Mouse (Mus musculus): ENCODE results near the gene Ldha. TPM values are rescaled to one million over a fixed set of nuclear protein-coding genes. Genes with fewer than 3 reads are reported as not detected.
"Not testable (repeated sequence)": the region's sequence is repeated elsewhere in the genome, so short reads cannot be mapped to it uniquely, and the experiment has no call there.

Ldha gene
- polyA plus RNA-seq (2016; fragmentation: Nextera tagmentation; extraction: Ambion mirVana), result 1,021 and 1,078 TPM in 2 replicates

DNA sequence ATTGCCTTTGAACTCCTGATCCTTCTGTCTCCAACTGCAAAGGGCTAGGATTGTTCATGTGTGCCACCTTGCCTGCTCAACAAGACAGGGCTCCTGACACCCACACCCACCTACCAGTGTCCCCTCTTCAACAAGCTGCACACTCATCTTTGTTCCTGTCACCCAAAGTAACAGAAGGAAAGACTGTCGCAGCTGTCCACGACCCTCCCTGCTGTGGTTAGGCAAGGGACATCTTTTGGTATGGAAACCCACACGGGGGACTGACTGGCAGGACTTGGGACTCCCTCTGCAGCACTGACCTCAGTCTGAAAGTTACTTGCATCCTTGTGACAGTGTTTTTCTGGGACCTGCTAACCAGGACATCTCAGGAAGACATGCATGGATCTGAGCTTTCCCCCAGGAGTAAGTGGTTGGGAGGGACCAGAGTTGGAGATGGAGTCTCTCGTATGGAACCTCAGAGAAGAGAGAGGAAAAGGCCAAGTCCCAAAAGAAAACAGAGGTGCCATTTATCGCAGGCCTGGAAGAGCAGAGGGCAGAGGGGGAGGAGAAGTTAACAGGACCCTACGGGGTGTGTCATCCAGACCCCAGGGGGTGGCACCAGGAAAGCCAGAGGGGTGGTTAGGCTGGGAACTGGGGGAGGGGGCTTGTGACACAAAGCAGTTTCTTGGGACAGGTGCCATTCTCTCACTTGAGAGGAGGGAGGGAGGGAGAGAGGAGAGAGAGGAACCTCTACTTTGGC lies at the start of gene Ldha:
Gene Ldha (plus strand): TSS at position 689 of the 739 bp plus-strand sequence.
- H3K4me2 ChIP-seq, result no peak within 1 kb of the TSS
- no peak within 1 kb of the TSS for H3K27ac ChIP-seq
- H3K36me3 ChIP-seq (replicated peaks), result no peaks in the 10 kb centered on the region
- peaks cover 16% of the 10 kb centered on the region for H3K27me3 ChIP-seq
- H3K4me1 ChIP-seq, result peaks cover 25% of the 10 kb centered on the region
- no peak within 1 kb of the TSS for H3K9ac ChIP-seq
- 31% methylated on average over 6 of the region's 6 CpGs for WGBS
- ATAC-seq (ENCODE audit: low FRiP score), result no peak
- H3K4me3 ChIP-seq (replicated peaks), result no peak within 1 kb of the TSS
- H3K9me3 ChIP-seq, result no peaks in the 10 kb centered on the region

DNA sequence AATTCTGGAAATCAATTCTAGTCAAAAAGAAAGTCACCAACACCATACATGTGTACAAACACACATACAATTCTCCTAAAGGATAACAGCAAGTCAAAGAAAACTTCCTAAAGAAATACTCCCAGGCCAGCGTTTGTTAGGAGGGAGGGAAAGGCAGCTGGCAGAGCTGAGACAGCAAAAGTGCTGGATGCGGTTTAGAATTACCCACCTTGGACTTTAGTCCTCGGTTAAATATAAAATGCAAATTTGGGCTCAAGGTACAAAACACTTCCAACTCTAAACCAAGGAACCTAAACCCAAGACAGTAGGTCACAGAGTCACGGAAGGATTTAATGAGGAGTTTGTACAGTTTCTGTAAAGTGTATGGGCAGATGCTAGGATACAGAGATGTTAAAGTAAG lies 47.4 kb upstream of the Ldha start:
- 89% methylated on average over 4 of the region's 4 CpGs for WGBS
- ATAC-seq (ENCODE audit: low FRiP score), result no peak

DNA sequence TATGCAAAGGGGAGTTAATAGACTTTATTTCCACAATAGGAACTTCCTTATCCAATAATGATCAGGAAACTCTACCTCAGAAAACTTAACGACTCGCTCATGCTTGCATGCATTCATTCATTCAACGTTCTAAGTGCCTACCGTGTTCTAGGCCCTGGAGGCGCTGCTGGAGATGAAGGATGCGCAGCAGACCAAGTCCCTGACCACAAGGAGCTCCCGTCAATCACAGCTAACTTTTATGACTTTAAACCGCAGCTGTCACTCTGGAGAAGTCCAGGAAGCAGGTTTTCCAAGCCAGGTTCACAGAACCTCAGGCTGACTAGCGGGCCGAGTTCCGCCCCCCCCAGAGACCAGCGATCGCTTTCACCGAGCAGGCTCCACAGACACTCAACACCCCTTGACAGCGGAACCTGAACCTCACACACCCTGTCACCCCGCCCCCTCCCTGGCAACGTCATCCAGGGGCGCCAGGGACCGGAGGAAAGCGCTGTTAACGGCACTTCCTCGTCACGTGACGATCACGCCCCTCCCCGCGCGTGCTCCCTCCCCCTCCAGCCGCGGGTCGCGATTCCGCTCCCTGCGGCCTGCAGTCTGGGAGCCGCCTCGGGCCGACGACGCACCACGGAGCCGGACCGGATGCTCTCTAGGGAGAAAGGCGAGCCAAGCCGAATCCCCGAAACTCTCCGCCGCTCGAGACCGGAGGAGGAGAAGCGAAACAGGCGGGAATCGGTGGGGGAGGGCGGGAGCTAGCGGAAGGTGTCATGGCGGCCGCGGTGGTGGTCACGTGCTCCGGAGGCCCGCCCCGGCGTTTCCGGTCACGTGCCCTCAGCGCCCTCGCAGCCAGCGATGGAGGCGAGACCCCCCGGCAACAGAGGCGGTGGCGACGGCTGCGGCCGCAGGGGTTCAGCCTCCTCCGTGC lies 45.7 kb upstream of the Ldha start, which contains the start of the genes Hps5 and Gtf2h1:
Gene Hps5 (minus strand): TSS at position 778 of the 919 bp plus-strand sequence.
Gene Gtf2h1 (plus strand): TSS at position 817 of the 919 bp plus-strand sequence.
- H3K27ac ChIP-seq, result peak within 1 kb of the TSS; percentile 79
- WGBS, result 1% methylated on average over 75 of the region's 75 CpGs
- ATAC-seq (ENCODE audit: low FRiP score), result peak; percentile 98

More for the DNA sequence above, 47.4 kb upstream of the Ldha start:
- Histone ChIP-seq H3K27me3 (no peaks in the 10 kb centered on the region), H3K9me3 (no peaks in the 10 kb centered on the region), H3K4me1 (peaks cover 28% of the 10 kb centered on the region), H3K9ac (no peak overlapping the region), H3K4me3 (replicated peaks) (no peak overlapping the region), H3K36me3 (replicated peaks) (peaks cover 7% of the 10 kb centered on the region), H3K4me2 (no peak overlapping the region), H3K27ac (no peak overlapping the region)

DNA sequence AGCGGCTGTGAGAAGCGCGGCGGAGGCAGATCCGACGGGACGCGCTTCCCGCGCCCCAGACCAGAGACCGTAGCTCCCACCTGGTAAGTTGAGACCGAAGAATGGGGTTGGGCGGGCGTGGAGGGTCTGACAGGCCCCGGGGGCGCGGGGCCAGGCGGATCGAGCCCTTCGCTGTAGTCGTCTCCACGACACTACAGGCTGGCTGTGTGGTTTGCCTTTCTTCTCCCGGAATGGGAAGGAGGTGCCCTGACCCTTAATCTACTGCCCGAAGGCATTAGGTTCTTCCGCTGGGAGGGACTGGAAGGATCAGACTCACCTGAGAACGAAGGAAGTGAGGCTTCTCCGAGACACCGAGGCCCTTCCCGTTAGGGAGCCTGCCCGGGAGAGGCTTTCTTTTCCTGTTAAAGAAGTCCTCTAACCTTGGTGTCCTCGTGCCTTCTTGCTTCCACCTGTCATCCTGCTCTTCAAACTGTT lies 45.0 kb upstream of the Ldha start:
- H3K27me3 ChIP-seq, result no peaks in the 10 kb centered on the region
- ATAC-seq (ENCODE audit: low FRiP score), result no peak
- peaks cover 28% of the 10 kb centered on the region for H3K4me1 ChIP-seq
- peak overlapping the region; percentile 79 for H3K27ac ChIP-seq
- no peaks in the 10 kb centered on the region for H3K9me3 ChIP-seq
- H3K4me3 ChIP-seq (replicated peaks), result peak overlapping the region; percentile 97
- peak overlapping the region; percentile 95 for H3K9ac ChIP-seq
- peak overlapping the region; percentile 92 for H3K4me2 ChIP-seq
- H3K36me3 ChIP-seq (replicated peaks), result peaks cover 14% of the 10 kb centered on the region
- under 1% methylated on average over 31 of the region's 31 CpGs for WGBS

More for the DNA sequence above, 45.7 kb upstream of the Ldha start, which contains the start of the genes Hps5 and Gtf2h1:
- H3K4me3 ChIP-seq (replicated peaks), result peak within 1 kb of the TSS; percentile 97
- peak within 1 kb of the TSS; percentile 92 for H3K4me2 ChIP-seq
- no peaks in the 10 kb centered on the region for H3K27me3 ChIP-seq
- H3K9ac ChIP-seq, result peak within 1 kb of the TSS; percentile 95
- peaks cover 10% of the 10 kb centered on the region; the same call in 1 of the 2 replicates for H3K36me3 ChIP-seq (replicated peaks)
- no peaks in the 10 kb centered on the region for H3K9me3 ChIP-seq
- H3K4me1 ChIP-seq, result peaks cover 28% of the 10 kb centered on the region

DNA sequence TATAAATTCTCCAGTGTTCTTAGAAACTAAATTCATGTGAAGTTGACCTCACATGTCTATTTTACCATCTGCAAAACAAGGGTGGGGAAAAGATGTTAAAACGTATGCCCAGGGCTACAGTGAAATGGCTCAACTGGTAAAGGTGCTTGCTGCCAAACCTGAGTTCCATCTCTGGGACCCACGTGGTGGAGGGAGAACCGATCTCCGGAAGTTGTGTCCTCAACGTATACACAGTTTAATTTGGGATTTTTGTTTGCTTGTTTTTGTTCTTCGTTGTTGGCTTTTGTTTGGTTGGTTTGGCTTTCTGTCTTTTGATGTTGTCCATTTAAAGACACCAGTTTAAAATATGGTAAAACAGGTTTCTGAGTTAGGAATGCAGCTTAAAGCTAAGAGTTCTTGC lies 44.5 kb upstream of the Ldha start:
- peak overlapping the region; percentile 95 for H3K9ac ChIP-seq
- 66% methylated on average over 6 of the region's 6 CpGs for WGBS

DNA sequence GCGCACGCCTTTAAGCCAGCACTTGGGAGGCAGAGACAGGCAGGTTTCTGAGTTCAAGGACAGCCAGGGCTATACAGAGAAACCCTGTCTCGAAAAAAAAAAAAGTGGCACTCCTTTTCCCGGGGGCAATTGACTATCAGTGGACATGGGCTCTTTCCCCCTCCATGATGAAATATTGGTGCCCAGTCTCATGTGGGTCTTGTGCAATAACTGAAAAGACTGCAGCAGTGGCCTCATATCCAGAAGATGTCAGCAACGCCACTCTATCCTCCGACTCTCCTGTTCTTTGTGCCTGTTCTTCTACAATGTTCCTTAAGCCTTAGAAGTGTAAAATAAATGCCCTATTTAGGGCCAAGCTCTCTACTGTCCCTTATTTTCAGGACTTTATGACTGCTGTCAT lies 30.9 kb upstream of the Ldha start:
- ATAC-seq (ENCODE audit: low FRiP score), result no peak
- no peak overlapping the region for H3K4me2 ChIP-seq
- no peaks in the 10 kb centered on the region for H3K9me3 ChIP-seq
- no peaks in the 10 kb centered on the region for H3K27me3 ChIP-seq
- 95% methylated on average over 6 of the region's 6 CpGs for WGBS
- no peak overlapping the region for H3K27ac ChIP-seq
- H3K4me1 ChIP-seq, result no peaks in the 10 kb centered on the region
- H3K4me3 ChIP-seq (replicated peaks), result no peak overlapping the region
- H3K9ac ChIP-seq, result no peak overlapping the region
- peaks cover 72% of the 10 kb centered on the region for H3K36me3 ChIP-seq (replicated peaks)

More for the DNA sequence above, 44.5 kb upstream of the Ldha start:
- Histone ChIP-seq H3K27me3 (no peaks in the 10 kb centered on the region), H3K4me2 (peak overlapping the region; percentile 92), H3K9me3 (no peaks in the 10 kb centered on the region), H3K4me1 (peaks cover 28% of the 10 kb centered on the region), H3K27ac (no peak overlapping the region), H3K36me3 (replicated peaks) (peaks cover 18% of the 10 kb centered on the region), H3K4me3 (replicated peaks) (peak overlapping the region; percentile 97)
- no peak for ATAC-seq (ENCODE audit: low FRiP score)

DNA sequence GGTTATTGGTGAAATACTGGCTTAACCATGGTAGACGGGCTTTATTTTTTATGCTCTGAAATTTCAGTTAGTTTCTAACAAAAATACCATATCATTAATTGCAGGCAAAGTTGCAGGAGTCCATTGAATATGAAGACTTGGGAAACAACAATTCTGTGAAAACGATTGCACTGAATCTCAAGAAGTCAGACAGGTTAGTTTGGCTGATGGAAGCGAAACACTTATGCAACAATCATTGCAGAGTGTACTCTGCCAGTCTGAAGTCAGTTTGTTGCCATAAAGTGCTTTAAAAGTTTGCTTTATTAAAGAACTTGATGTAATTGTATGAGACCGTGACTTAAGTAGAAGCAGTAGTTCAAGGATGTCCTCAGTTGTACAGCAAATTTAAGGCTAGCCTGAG lies 27.3 kb upstream of the Ldha start:
- H3K9me3 ChIP-seq, result no peaks in the 10 kb centered on the region
- 92% methylated on average over 4 of the region's 4 CpGs for WGBS
- H3K27ac ChIP-seq, result no peak overlapping the region
- no peak for ATAC-seq (ENCODE audit: low FRiP score)
- no peak overlapping the region for H3K9ac ChIP-seq
- no peaks in the 10 kb centered on the region for H3K27me3 ChIP-seq
- H3K36me3 ChIP-seq (replicated peaks), result peaks cover 82% of the 10 kb centered on the region
- no peaks in the 10 kb centered on the region for H3K4me1 ChIP-seq
- no peak overlapping the region for H3K4me2 ChIP-seq
- no peak overlapping the region for H3K4me3 ChIP-seq (replicated peaks)

DNA sequence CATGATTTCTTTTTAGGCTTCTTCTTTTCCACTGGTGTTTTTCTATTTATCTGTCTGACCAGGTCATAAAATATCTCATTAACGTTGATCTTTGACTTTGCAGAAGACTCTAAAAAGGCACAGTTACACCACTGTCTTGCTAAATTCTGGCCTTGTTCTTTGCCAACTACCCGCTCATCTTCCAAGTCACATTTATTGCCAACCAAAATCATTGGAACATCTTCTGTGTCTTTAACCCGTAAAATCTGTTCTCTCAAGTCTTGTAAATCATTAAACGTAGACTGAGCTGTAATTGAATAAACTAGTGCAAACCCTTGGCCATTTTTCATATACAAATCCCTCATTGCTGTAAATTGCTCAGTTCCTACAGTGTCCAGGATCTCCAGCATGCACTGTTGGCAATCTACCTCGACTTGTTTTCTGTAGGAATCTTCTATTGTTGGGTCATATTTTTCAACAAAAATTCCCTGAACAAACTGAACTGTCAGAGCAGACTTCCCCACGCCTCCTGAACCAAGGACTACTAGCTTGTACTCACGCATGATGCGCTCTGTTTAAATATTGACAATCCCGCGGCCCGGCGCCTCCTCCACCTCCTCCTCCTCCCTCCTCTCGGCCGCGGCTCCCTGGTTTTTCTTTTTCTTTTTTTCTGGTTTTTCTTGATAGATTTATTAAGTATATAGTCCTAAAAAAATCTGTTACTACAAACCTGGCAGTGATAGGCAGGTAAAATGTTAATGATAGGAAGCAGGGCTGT lies 20.2 kb upstream of the Ldha start:
- peaks cover 69% of the 10 kb centered on the region for H3K36me3 ChIP-seq (replicated peaks)
- H3K4me1 ChIP-seq; H3K4me2 ChIP-seq; H3K9me3 ChIP-seq; ATAC-seq (ENCODE audit: low FRiP score); H3K4me3 ChIP-seq (replicated peaks); H3K9ac ChIP-seq; H3K27me3 ChIP-seq; H3K27ac ChIP-seq: not testable (repeated sequence)
- 94% methylated on average over 15 of the region's 15 CpGs for WGBS

DNA sequence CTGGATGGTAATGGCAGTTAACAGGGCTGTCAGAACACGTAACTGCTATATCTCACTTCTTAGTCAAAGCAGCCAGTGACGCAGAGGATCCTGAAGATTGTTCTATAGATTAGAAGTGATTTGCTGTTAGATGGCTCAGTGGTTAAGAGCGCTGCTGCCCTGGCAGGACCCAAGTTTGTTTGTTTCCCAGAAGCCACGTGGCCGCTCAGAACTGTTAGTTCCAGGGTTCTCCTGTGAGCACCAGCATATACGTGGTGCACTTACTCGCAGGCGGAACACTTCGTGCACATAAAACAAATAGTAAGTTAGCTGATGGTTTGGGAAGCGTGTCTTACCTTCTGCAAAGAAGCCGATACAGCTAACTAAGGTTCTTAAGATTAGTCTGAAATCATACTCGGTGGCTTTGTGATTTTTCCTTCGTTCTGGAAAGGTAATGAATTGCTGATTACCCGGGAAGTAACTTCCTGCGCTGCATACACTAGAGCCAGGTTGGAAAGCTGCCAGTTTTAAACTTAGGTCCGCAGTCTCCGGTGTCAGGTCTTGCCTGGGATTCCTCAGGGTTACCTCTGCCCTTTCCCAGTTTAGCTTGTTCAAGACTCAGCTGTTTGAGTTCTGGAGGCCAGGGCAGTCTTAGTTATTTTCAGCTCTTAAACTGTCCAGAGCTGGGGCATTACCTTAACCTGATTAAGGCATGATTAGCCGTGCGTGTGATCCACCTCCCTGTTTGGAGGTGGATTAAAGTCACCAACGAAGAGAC lies 14.1 kb upstream of the Ldha start:
- Histone ChIP-seq H3K9ac (no peak overlapping the region), H3K4me3 (replicated peaks) (no peak overlapping the region), H3K27me3 (no peaks in the 10 kb centered on the region), H3K4me1 (no peaks in the 10 kb centered on the region), H3K27ac (no peak overlapping the region), H3K36me3 (replicated peaks) (peaks cover 18% of the 10 kb centered on the region), H3K4me2 (no peak overlapping the region), H3K9me3 (no peaks in the 10 kb centered on the region)
- 83% methylated on average over 20 of the region's 20 CpGs for WGBS
- ATAC-seq (ENCODE audit: low FRiP score), result no peak

DNA sequence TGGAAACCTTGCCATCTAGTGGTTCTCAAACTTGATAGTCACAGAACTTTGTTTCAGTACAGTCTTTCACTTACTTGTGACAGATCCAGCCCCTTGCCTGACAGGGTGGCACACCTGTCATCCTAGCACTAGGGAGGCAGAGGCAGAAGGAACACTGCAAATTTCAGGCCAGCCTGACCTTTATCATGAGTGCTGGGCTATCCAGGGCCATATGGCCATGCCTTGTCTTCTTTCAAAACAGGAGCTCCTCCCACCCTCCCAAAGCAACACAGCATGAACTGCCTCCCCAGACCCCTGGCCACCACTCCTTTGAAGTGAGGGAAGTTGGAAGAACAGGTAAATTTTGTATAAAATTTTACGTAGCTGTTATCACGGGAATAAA lies 13.5 kb upstream of the Ldha start:
- Histone ChIP-seq H3K27me3 (no peaks in the 10 kb centered on the region), H3K9ac (no peak overlapping the region), H3K9me3 (no peaks in the 10 kb centered on the region), H3K27ac (no peak overlapping the region), H3K36me3 (replicated peaks) (peaks cover 12% of the 10 kb centered on the region), H3K4me3 (replicated peaks) (no peak overlapping the region), H3K4me1 (no peaks in the 10 kb centered on the region), H3K4me2 (no peak overlapping the region)
- no peak for ATAC-seq (ENCODE audit: low FRiP score)
- 86% methylated on average over 2 of the region's 2 CpGs for WGBS

DNA sequence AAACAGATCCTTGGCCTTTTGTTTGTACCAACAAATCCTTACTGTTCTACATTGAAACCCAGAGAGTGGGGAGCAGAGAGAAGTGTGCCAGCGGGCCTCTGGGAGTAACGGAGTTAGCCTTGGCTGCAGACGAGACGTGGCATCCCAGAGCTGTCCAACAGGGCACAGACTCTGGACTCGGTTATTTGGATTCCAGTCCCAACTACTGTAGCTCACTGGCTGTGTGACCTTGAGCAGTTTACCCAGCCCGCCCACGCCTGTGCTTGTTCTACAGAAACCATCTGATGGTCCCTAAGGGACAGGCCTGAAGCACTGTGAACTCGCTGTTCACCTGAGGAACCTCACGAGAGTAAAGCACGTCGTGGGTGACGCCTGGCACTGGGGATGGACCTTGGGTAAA lies 11.4 kb upstream of the Ldha start:
- Histone ChIP-seq H3K4me2 (no peak overlapping the region), H3K4me3 (replicated peaks) (no peak overlapping the region), H3K27me3 (no peaks in the 10 kb centered on the region), H3K27ac (no peak overlapping the region), H3K9ac (no peak overlapping the region), H3K9me3 (no peaks in the 10 kb centered on the region), H3K36me3 (replicated peaks) (no peaks in the 10 kb centered on the region), H3K4me1 (peaks cover 1% of the 10 kb centered on the region)
- 89% methylated on average over 12 of the region's 12 CpGs for WGBS
- ATAC-seq (ENCODE audit: low FRiP score), result no peak
